In the genomic region with DNA sequence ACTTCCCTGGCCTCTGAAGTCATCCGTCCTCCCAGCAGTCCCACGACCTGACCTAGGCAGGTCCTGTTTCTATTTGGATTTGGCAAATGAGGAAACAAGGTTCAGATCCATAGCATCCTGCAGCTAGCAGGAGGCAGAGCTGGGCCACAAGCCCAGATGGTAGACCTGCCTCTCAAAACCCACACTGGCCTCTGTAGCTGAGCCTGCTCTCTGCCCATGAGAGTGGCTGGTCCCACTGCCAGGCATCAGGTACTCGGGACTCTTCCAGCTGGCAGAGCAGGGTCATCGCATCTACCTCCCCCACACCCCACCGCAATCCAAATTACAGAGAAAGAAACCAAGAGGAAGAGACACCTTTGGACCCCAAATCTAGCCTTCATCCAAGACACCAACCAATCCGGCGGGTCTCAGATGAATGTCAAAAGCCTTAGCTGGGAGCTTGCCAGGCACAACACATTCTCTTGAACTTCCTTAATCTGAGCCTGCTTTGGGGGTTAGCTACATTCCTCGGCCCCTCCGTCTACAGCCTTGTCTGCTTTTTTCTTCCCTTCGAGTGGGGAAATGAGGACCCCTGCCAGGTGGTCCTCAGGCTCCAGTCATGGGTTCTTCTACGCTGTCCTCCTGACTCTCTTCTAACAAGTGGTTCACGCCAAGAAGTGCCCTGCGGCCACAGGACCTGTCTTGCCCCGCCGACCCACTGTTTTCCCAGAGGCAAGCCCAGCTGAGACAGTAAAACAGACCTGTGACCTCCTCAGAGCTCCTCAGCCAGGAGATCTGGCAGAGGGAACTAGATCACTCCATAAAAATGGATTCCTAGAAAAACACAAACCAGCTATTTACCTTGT, we compare ENCODE assay signal across 9 mouse cellular contexts. TPM values are rescaled to one million over a fixed set of nuclear protein-coding genes. Genes with fewer than 3 reads are reported as not detected.
DNase-seq lines count a peak whose midpoint lies in the region; ATAC-seq lines count a peak whose summit lies in the region.
"Had no signal": no experiment of that assay in that cellular context is flagged by ENCODE, and none has a peak within 500 bp of the region (broad histone marks: within the 10 kb centered on the region; RNA-seq: fewer than 3 reads in every experiment).

No protein-coding gene starts in this region.

- H3K4me2 ChIP-seq in hindbrain, embryonic 11.5 days (replicated peaks; ENCODE audit: low read depth, low read length), result no peak overlapping the region
- H3K4me2 ChIP-seq in embryonic facial prominence, embryonic 11.5 days (ENCODE audit: low read depth, low read length), result peak overlapping the region; percentile 11; the same call in 1 of the 2 replicates
- H3K4me2 ChIP-seq in hindbrain, embryonic 15.5 days, result peak overlapping the region; percentile 45
- H3K4me2 ChIP-seq in midbrain, embryonic 16.5 days (ENCODE audit: low read length), result peak overlapping the region; percentile 57

- H3K4me3 ChIP-seq in hindbrain, embryonic 10.5 days, result no peak overlapping the region
- H3K4me3 ChIP-seq in hindbrain, embryonic 11.5 days (ENCODE audit: low read depth, low read length), result no peak overlapping the region
- no peak overlapping the region for H3K4me3 ChIP-seq in embryonic facial prominence, embryonic 11.5 days (ENCODE audit: low read depth, low read length)
- no peak overlapping the region for H3K4me3 ChIP-seq in hindbrain, embryonic 15.5 days
- H3K4me3 ChIP-seq in midbrain, embryonic 16.5 days (ENCODE audit: low read depth, low read length), result no peak overlapping the region
- H3K4me3 ChIP-seq: megakaryocyte, embryonic 14.5 days had no signal

- peaks cover 95% of the 10 kb centered on the region for H3K27me3 ChIP-seq in hindbrain, embryonic 10.5 days (ENCODE audit: insufficient read depth, poor library complexity, severe bottlenecking)
- H3K27me3 ChIP-seq in hindbrain, embryonic 11.5 days (ENCODE audit: control insufficient read depth, insufficient read depth, low read length), result peaks cover 30% of the 10 kb centered on the region
- H3K27me3 ChIP-seq in embryonic facial prominence, embryonic 11.5 days (ENCODE audit: control insufficient read depth, insufficient read depth, low read length), result no peaks in the 10 kb centered on the region
- H3K27me3 ChIP-seq in hindbrain, embryonic 15.5 days, result no peaks in the 10 kb centered on the region; the same call in 1 of the 2 replicates
- H3K27me3 ChIP-seq in midbrain, embryonic 16.5 days (ENCODE audit: control insufficient read depth, insufficient read depth, low read depth, low read length), result no peaks in the 10 kb centered on the region

- ATAC-seq in hindbrain, embryonic 11.5 days (ENCODE audit: low FRiP score), result no peak
- no peak for ATAC-seq in embryonic facial prominence, embryonic 11.5 days (replicated peaks; ENCODE audit: insufficient number of reproducible peaks, low FRiP score, low TSS enrichment, low read depth)
- ATAC-seq in hindbrain, embryonic 15.5 days (ENCODE audit: low FRiP score, low read depth), result no peak
- ATAC-seq in midbrain, embryonic 16.5 days, result no peak

- peaks cover 54% of the 10 kb centered on the region for H3K4me1 ChIP-seq in hindbrain, embryonic 10.5 days (replicated peaks)
- peaks cover 10% of the 10 kb centered on the region for H3K4me1 ChIP-seq in hindbrain, embryonic 11.5 days (replicated peaks; ENCODE audit: control insufficient read depth, insufficient read depth, low read length)
- H3K4me1 ChIP-seq in embryonic facial prominence, embryonic 11.5 days (ENCODE audit: control insufficient read depth, insufficient read depth, low read length), result peaks cover 18% of the 10 kb centered on the region
- H3K4me1 ChIP-seq in hindbrain, embryonic 15.5 days (replicated peaks), result peaks cover 51% of the 10 kb centered on the region
- peaks cover 50% of the 10 kb centered on the region for H3K4me1 ChIP-seq in midbrain, embryonic 16.5 days (ENCODE audit: control insufficient read depth, insufficient read depth, low read length)

- no peak overlapping the region for H3K9ac ChIP-seq in hindbrain, embryonic 11.5 days (ENCODE audit: low read depth, low read length)
- H3K9ac ChIP-seq in embryonic facial prominence, embryonic 11.5 days (replicated peaks; ENCODE audit: low read length), result peak overlapping the region; percentile 15; the same call in 1 of the 2 replicates
- H3K9ac ChIP-seq in hindbrain, embryonic 15.5 days, result no peak overlapping the region
- peak overlapping the region; percentile 58; the same call in 1 of the 2 replicates for H3K9ac ChIP-seq in midbrain, embryonic 16.5 days (ENCODE audit: low read depth, low read length)

- no peaks in the 10 kb centered on the region for H3K36me3 ChIP-seq in hindbrain, embryonic 10.5 days
- no peaks in the 10 kb centered on the region for H3K36me3 ChIP-seq in hindbrain, embryonic 11.5 days (ENCODE audit: control insufficient read depth, insufficient read depth, low read length)
- no peaks in the 10 kb centered on the region for H3K36me3 ChIP-seq in embryonic facial prominence, embryonic 11.5 days (replicated peaks; ENCODE audit: control insufficient read depth, insufficient read depth, low read depth, low read length)
- no peaks in the 10 kb centered on the region for H3K36me3 ChIP-seq in hindbrain, embryonic 15.5 days
- H3K36me3 ChIP-seq in midbrain, embryonic 16.5 days (ENCODE audit: control insufficient read depth, insufficient read depth, low read length), result no peaks in the 10 kb centered on the region

- DNase-seq in hindbrain, embryonic 10.5 days (ENCODE audit: low spot score), result no peak
- no peak for DNase-seq in hindbrain, embryonic 11.5 days (ENCODE audit: low spot score)
- DNase-seq in embryonic facial prominence, embryonic 11.5 days (ENCODE audit: low spot score), result no peak
- DNase-seq in adrenal gland, adult 8-10 months, result no peak
- DNase-seq in right cerebral cortex, adult 2 months (ENCODE audit: low spot score in 2 of 2), result no peak
- DNase-seq in Muller cell, postnatal 12 days (ENCODE audit: inconsistent ontology term), result no peak

- WGBS in hindbrain, embryonic 10.5 days, result 33% methylated on average over 15 of the region's 15 CpGs
- WGBS in hindbrain, embryonic 11.5 days, result 35% methylated on average over 15 of the region's 15 CpGs
- 22% methylated on average over 15 of the region's 15 CpGs for WGBS in embryonic facial prominence, embryonic 11.5 days
- 40% methylated on average over 15 of the region's 15 CpGs for WGBS in hindbrain, embryonic 15.5 days
- 27% methylated on average over 15 of the region's 15 CpGs for WGBS in midbrain, embryonic 16.5 days

- peak overlapping the region; percentile 45 for H3K27ac ChIP-seq in hindbrain, embryonic 10.5 days
- H3K27ac ChIP-seq in hindbrain, embryonic 11.5 days (ENCODE audit: low read depth, low read length), result no peak overlapping the region
- H3K27ac ChIP-seq in embryonic facial prominence, embryonic 11.5 days (replicated peaks; ENCODE audit: low read depth, low read length), result 0 out of 2 replicates have a peak overlapping the region, but pooled peaks have one; percentile 85
- H3K27ac ChIP-seq in hindbrain, embryonic 15.5 days (replicated peaks), result peak overlapping the region; percentile 74
- H3K27ac ChIP-seq in midbrain, embryonic 16.5 days (ENCODE audit: low read length), result peak overlapping the region; percentile 88

- H3K9me3 ChIP-seq in hindbrain, embryonic 10.5 days, result no peaks in the 10 kb centered on the region
- H3K9me3 ChIP-seq in hindbrain, embryonic 11.5 days (ENCODE audit: control insufficient read depth, low read length), result no peaks in the 10 kb centered on the region
- no peaks in the 10 kb centered on the region for H3K9me3 ChIP-seq in embryonic facial prominence, embryonic 11.5 days (replicated peaks; ENCODE audit: control insufficient read depth, low read length)
- H3K9me3 ChIP-seq in hindbrain, embryonic 15.5 days, result no peaks in the 10 kb centered on the region
- H3K9me3 ChIP-seq in midbrain, embryonic 16.5 days (replicated peaks; ENCODE audit: control insufficient read depth, low read length, poor library complexity, severe bottlenecking), result no peaks in the 10 kb centered on the region
- H3K9me3 ChIP-seq: megakaryocyte, embryonic 14.5 days had no signal

RNA-seq across cellular contexts. Expression of gene Tcf20, which starts 5.8 kb away (rescaled TPM):
- polyA plus RNA-seq in hindbrain, embryonic 10.5 days (2016; fragmentation: Nextera tagmentation; extraction: Ambion mirVana), result 6.7 and 6.9 TPM in 2 replicates
- 12.6 and 14.8 TPM in 2 replicates for polyA plus RNA-seq in hindbrain, embryonic 11.5 days (2014; fragmentation: Nextera tagmentation; extraction: Ambion mirVana)
- 13.6 and 15.1 TPM in 2 replicates for polyA plus RNA-seq in embryonic facial prominence, embryonic 11.5 days (2014; fragmentation: Nextera tagmentation; extraction: Ambion mirVana)
- 10.4 and 11.4 TPM in 2 replicates for polyA plus RNA-seq in hindbrain, embryonic 15.5 days (2015; fragmentation: Nextera tagmentation; extraction: Ambion mirVana)
- 13.0 and 13.6 TPM in 2 replicates for polyA plus RNA-seq in midbrain, embryonic 16.5 days (2015; fragmentation: Nextera tagmentation; extraction: Ambion mirVana)
- total RNA-seq in adrenal gland, adult 8-10 months (2022), result 100 to 1,000 TPM; 102 to 109 (median 106) TPM

RNA-seq across cellular contexts. Expression of gene Nfam1, which starts 51.2 kb away (rescaled TPM):
- 2.8 and 3.6 TPM in 2 replicates for polyA plus RNA-seq in hindbrain, embryonic 10.5 days (2016; fragmentation: Nextera tagmentation; extraction: Ambion mirVana)
- 2.1 and 2.3 TPM in 2 replicates for polyA plus RNA-seq in hindbrain, embryonic 11.5 days (2014; fragmentation: Nextera tagmentation; extraction: Ambion mirVana)
- polyA plus RNA-seq in embryonic facial prominence, embryonic 11.5 days (2014; fragmentation: Nextera tagmentation; extraction: Ambion mirVana), result 2.1 and 2.4 TPM in 2 replicates
- 2.1 and 2.7 TPM in 2 replicates for polyA plus RNA-seq in hindbrain, embryonic 15.5 days (2015; fragmentation: Nextera tagmentation; extraction: Ambion mirVana)
- polyA plus RNA-seq in midbrain, embryonic 16.5 days (2015; fragmentation: Nextera tagmentation; extraction: Ambion mirVana), result 2.6 and 3.0 TPM in 2 replicates
- total RNA-seq in adrenal gland, adult 8-10 months (2022), result 1 to 10 TPM; 2.5 to 4.6 (median 3.8) TPM

Comparison
In these comparisons a context has a peak if more than half of its experiments do, and no peak if none do; other contexts are left out.
1. H3K9ac ChIP-seq: peak in embryonic facial prominence, embryonic 11.5 days (single experiment) and midbrain, embryonic 16.5 days (single experiment); none in hindbrain, embryonic 11.5 days (single experiment) and hindbrain, embryonic 15.5 days (single experiment).